Mouse (Mus musculus) neural tube, embryonic 14.5 days (tissue): ENCODE data around the gene Zfp641. TPM values are rescaled to one million over a fixed set of nuclear protein-coding genes. Genes with fewer than 3 reads are reported as not detected.

Experiments
- ATAC-seq: fragments of 200-750 bp; cut with Nextera tagmentation; 2 replicates; pipeline ENCODE4 v1.8.0; 2017; ENCODE audit warnings: low read depth, mild to moderate bottlenecking, moderate TSS enrichment, moderate library complexity
- H3K27ac ChIP-seq: fragments of 300-500 bp; sonication (generic); 2 replicates; pipeline ENCODE4 v1.5.1; 2014; ENCODE audit warnings: low read depth, mild to moderate bottlenecking, control low read depth, low read length, moderate library complexity, mixed read lengths
- H3K27me3 ChIP-seq: fragments of 300-500 bp; sonication (generic); 2 replicates; pipeline ENCODE4 v1.6.1; 2014; ENCODE audit warnings: low read length; ENCODE audit not compliant: control insufficient read depth, insufficient read depth
- H3K36me3 ChIP-seq: fragments of 300-500 bp; sonication (generic); 2 replicates; pipeline ENCODE4 v1.6.1; 2014; ENCODE audit warnings: low read length, mixed read lengths; ENCODE audit not compliant: control insufficient read depth, insufficient read depth
- H3K4me1 ChIP-seq: fragments of 300-500 bp; sonication (generic); 2 replicates; pipeline ENCODE4 v1.6.1; 2014; ENCODE audit warnings: low read length; ENCODE audit not compliant: control insufficient read depth, insufficient read depth
- H3K4me2 ChIP-seq: fragments of 300-500 bp; sonication (generic); 2 replicates; pipeline ENCODE4 v1.6.1; 2014; ENCODE audit warnings: mild to moderate bottlenecking, low read depth, low read length, control low read depth
- H3K4me3 ChIP-seq: fragments of 300-500 bp; sonication (generic); 2 replicates; pipeline ENCODE4 v1.5.1; 2014; ENCODE audit warnings: low read depth, low read length, control low read depth, mixed read lengths
- H3K9ac ChIP-seq: fragments of 300-500 bp; sonication (generic); replicated peaks from 2 replicates; pipeline ENCODE4 v1.6.1; 2014; ENCODE audit warnings: low read depth, mild to moderate bottlenecking, control low read depth, low read length, mixed read lengths
- H3K9me3 ChIP-seq: fragments of 300-500 bp; sonication (generic); 2 replicates; pipeline ENCODE4 v1.6.1; 2016; ENCODE audit warnings: low read length; ENCODE audit not compliant: control insufficient read depth
- WGBS: fragments of 180-500 bp; shearing (Covaris S2); extraction: QIAGEN DNeasy Blood & Tissue Kit; methylation state at CpG from one replicate; pipeline ENCODE4 v1.1.7; 2014; 5-methylcytosine and 5-hydroxymethylcytosine counted together
- polyA plus RNA-seq: library from polyadenylated mRNA; unstranded; fragments of >200 nt; fragmentation: Nextera tagmentation; extraction: Ambion mirVana; gene quantifications from 2 replicates; pipeline ENCODE4 v1.2.1, GENCODE M21; 2014

Gene Zfp641
- polyA plus RNA-seq, 1 experiment from 2014 or later = 13.1 TPM

- Histone ChIP-seq H3K36me3 (no peaks in the 10 kb centered on the region), H3K9ac (no peak overlapping the region), H3K4me1 (no peaks in the 10 kb centered on the region), H3K27me3 (no peaks in the 10 kb centered on the region), H3K9me3 (no peaks in the 10 kb centered on the region), H3K4me2 (no peak overlapping the region), H3K4me3 (no peak overlapping the region), H3K27ac (no peak overlapping the region)
- WGBS = 95% methylated on average over 13 of the region's 13 CpGs
- ATAC-seq = no peak
Measured at GRCm38 (mm10) chr15:98256271-98256670, 39.7 kb downstream of the Zfp641 start.

Other genes with a start within 250 kb of the Zfp641 start
- gene Pfkm, start 203.6 kb downstream of the Zfp641 start, polyA plus RNA-seq = 79.8 and 81.8 TPM in 2 replicates
- 22.1 and 25.1 TPM in 2 replicates for gene Senp1, start 202.4 kb downstream of the Zfp641 start, polyA plus RNA-seq
- 66.7 and 74.0 TPM in 2 replicates for gene Asb8, start 130.5 kb downstream of the Zfp641 start, polyA plus RNA-seq
- gene Ccdc184, start 129.0 kb downstream of the Zfp641 start, polyA plus RNA-seq = 85.9 and 117 TPM in 2 replicates
- not detected in 2 replicates for gene Olfr288, start 100.6 kb downstream of the Zfp641 start, polyA plus RNA-seq
- gene Gm44579, start 75.2 kb downstream of the Zfp641 start, polyA plus RNA-seq = not detected in 2 replicates
- gene Olfr287, start 75.1 kb downstream of the Zfp641 start, polyA plus RNA-seq = 0.12 TPM in 1 of 2 replicates, not detected in the other
- not detected in 2 replicates for gene Olfr286, start 61.7 kb downstream of the Zfp641 start, polyA plus RNA-seq
- not detected in 2 replicates for gene H1fnt, start 38.9 kb downstream of the Zfp641 start, polyA plus RNA-seq
- gene Olfr285, start 21.2 kb upstream of the Zfp641 start, polyA plus RNA-seq = not detected in 2 replicates
- not detected in 2 replicates for gene Olfr284, start 44.8 kb upstream of the Zfp641 start, polyA plus RNA-seq
- gene Olfr283, start 84.8 kb upstream of the Zfp641 start, polyA plus RNA-seq = not detected in 2 replicates
- gene Olfr282, start 135.1 kb upstream of the Zfp641 start, polyA plus RNA-seq = not detected in 2 replicates
- not detected in 2 replicates for gene Olfr281, start 156.4 kb upstream of the Zfp641 start, polyA plus RNA-seq
- gene OR5BS1P, start 173.7 kb upstream of the Zfp641 start, polyA plus RNA-seq = not detected in 2 replicates
- not detected in 2 replicates for gene Lalba, start 186.6 kb upstream of the Zfp641 start, polyA plus RNA-seq
- not detected in 2 replicates for gene Olfr279, start 196.2 kb upstream of the Zfp641 start, polyA plus RNA-seq
- gene Kansl2, start 238.1 kb upstream of the Zfp641 start, polyA plus RNA-seq = 99.6 and 105 TPM in 2 replicates